Mouse (Mus musculus) spleen, adult 2 months (tissue): ENCODE results near the gene Ctdspl.

ENCODE experiments used
- CTCF ChIP-seq: fragments of 200-500 bp; IDR thresholded peaks from 2 replicates; pipeline ENCODE4 v1.5.1; 2011; ENCODE audit warnings: mild to moderate bottlenecking, inconsistent platforms; ENCODE audit not compliant: insufficient read depth, insufficient read length, insufficient replicate concordance; ENCODE audit errors: extremely low read depth
- POLR2A ChIP-seq: fragments of 200-500 bp; IDR thresholded peaks from 2 replicates; pipeline ENCODE4 v1.6.1; 2011; ENCODE audit warnings: low read depth, low read length, inconsistent platforms

DNA sequence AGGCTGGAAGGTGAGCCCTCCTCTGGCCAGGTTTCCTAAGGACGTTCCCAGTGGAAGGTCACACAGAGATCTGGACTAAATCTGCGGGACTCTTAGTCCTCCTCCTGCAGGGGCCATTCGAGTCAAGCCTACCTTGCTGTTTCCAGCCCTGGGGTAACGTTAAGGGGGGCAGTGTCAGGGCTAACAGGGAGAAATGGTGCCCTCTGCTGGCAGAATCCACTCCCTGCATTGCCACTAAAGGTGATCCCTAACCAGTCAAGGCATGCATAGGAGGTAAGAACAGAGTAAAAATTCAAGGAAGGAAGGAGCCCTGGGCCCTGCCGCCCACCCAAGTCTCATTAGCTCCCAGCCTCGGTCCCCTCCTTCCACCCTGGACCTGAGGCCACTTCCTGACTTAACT lies 141.3 kb downstream of the Ctdspl start:
- TF ChIP-seq CTCF (peak; percentile 74; the same call in 1 of the 2 replicates), POLR2A (no peak)
